Mouse (Mus musculus): Measurements from ENCODE around the gene Slc30a1.

DNA sequence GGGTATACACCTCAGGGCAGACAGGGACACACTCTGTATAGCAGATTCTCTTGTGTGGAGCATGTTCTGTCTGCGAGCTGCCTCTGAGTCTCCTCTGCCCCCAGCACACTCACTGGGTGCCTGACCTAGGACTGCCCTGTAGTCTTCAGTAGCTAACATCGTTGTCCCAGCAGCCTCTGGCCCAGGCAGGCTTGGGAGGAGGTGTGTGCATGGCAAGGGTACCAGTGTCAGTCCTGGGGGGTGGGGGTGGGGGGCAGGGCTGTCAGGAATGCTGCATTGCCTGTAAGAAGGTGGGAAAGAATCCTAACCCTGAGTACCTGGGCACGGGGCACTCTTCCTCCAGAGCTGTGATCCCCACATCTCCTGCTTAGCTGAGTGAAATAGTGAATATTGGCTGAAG lies 20.1 kb downstream of the Slc30a1 start:
- TF ChIP-seq CTCF (IDR thresholded peaks at IDR 0.05; ENCODE audit: insufficient read depth, low read length) = no peak
- TF ChIP-seq POLR2A (IDR thresholded peaks at IDR 0.05; ENCODE audit: borderline replicate concordance, extremely low read depth, low read depth, low read length) = no peak
